Mouse (Mus musculus): ENCODE data around the gene Cdh16. TPM values are rescaled to one million over a fixed set of nuclear protein-coding genes. Genes with fewer than 3 reads are reported as not detected.

The Cdh16 gene
- 0.04 TPM in 1 of 2 replicates, not detected in the other for polyA plus RNA-seq (2012; rRNA removed)

DNA sequence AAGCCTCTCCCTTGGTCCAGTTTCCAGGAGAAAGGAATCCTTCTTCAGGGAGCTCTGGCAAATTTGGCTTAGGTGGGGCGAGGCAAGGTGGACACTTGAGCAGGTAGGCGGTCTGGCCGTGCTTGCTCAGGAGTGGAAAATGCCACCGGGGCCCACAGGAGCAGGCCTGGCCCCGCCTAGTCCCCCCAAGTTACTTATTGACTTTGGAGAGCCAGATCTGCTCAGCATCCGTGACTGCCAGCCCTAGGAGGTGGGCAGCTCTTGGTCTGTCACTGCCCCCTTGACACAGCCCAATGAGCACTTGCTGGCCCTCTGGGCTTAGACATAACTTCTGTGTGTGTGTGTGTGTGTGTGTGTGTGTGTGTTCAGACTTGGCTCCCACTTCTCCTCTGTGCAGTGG is at the start of gene Cdh16:
Gene Cdh16 (minus strand): TSS at position 236 of the 400 bp plus-strand sequence.

DNA sequence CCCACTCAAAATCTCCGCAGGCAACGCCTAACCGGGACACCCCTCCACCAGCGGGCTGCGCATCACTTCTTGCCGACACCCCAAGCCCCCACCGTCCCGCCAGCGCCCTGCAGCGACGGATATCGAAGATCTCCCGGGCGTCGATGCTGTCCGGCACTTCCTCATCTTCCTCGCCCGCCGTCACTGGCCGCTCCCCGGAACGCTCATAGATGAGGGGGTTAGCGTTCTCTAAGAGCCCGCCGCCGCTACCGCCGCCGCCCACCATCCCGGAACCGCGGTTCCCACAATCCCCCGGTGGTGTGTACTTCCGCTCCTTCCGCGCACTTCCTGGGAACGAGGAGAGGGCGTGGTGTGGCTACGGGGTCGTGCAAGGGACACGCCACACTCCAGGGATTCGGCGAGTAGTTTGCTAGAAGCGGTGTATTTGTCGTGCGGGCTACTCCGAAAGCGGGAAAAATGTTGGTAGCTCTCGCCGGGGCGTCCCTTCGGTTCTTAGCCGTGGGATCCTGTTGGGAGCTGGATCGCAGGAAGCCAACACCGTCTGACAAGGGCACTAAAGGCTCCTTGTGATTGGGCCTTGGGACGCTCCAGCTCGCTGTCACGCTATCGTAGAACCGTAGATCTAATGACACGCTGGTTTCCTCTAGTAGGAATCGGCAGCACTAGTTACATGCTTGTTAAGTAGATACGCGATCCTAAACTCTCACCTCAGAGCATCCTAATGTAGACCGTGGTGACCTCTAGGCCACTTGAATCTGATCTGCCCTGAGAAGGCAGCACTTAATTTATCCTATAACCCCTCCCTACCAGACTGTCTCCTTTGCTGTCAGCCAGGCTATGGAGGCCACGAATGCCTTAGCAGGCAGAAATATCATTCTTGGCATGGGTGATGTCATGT is 17.5 kb upstream of the Cdh16 start, which contains the start of gene Ciao2b:
Gene Ciao2b (minus strand): TSS at position 540 of the 898 bp plus-strand sequence.

DNA sequence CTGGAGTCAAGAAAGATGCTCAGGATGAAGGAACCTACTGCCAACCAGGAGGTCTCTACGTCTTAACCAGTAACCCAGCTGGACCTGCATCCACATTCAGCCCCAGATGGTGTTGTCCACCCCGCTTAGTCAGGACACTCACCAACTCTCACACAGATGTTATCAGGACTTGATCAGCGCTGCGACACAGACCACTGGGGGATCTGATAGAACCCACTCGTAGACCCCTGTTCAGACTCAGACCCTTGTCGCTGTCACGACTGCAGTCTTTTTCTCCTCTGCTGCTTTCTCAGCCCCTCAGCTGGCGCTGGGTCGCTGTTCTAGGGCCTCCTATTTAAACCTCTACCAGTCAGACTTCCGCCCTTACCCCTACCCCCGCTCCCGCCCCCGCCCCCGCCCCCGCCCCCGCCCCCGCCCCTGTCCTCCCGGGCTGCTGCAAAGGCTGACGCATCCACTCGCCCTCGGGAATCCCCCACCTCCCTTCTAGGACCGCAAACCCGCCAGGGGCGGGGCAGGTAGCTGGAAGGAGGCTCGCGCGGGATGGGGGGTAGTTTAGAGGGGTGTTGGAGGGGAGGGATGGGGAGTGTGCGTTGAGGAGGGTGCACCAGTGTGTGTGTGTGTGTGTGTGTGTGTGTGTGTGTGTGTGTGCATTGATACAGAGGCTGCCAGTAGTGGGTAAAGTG is 6.9 kb upstream of the Cdh16 start, which contains the start of gene Rrad:
Gene Rrad (minus strand): TSS at position 347 of the 683 bp plus-strand sequence.

DNA sequence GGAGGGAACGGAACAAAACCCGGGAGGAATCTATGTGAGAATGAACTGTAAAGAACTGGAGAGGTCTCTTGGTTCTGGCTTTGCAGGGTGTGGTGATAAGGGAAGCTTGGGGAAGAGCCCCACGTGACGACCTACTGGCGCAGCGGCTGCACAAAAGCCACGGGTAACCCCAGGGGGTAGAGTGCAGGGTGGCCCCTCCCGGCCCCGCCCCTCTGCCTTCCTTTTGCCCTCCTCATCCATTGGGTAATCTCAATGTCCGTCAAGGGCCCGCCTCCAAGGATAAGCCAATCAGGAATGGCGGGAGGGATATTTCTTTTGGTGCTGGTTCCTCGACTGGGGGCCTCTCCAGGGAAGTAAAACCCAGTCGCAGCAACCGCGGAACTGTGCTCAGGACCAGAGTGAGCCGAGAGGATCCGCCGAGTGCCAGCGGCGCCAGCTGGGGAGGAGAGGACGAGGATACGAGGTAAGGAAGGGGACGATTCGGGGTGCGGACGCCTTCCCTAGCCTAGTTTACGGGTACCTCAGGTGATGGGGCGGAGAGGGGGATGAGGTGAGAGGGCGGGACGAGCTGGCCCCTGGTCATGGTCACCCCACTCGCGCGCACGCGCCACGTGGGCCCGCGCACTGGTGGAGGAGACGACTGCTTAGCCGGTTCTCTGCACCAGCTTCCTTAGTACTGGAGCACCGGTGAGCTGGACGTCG is 32.9 kb downstream of the Cdh16 start, which contains the start of gene Pdp2:
Gene Pdp2 (plus strand): TSS at position 319 of the 702 bp plus-strand sequence.

Other genes with a start within 250 kb of the Cdh16 start
- gene Cmtm4, start 228.6 kb downstream of the Cdh16 start, polyA plus RNA-seq (2012; rRNA removed): 14.2 and 14.5 TPM in 2 replicates
- gene Dync1li2, start 181.3 kb downstream of the Cdh16 start, polyA plus RNA-seq (2012; rRNA removed): 3.2 and 4.5 TPM in 2 replicates
- gene Terb1, start 114.5 kb downstream of the Cdh16 start, polyA plus RNA-seq (2012; rRNA removed): 0.04 and 0.13 TPM in 2 replicates
- gene Nae1, start 89.8 kb downstream of the Cdh16 start, polyA plus RNA-seq (2012; rRNA removed): 0.77 and 0.78 TPM in 2 replicates
- gene Car7, start 89.7 kb downstream of the Cdh16 start, polyA plus RNA-seq (2012; rRNA removed): 2.8 and 3.1 TPM in 2 replicates
- 1.0 and 1.1 TPM in 2 replicates for gene Pdp2, start 32.9 kb downstream of the Cdh16 start, polyA plus RNA-seq (2012; rRNA removed)
- gene Rrad, start 6.9 kb upstream of the Cdh16 start, polyA plus RNA-seq (2012; rRNA removed): 6.5 and 13.8 TPM in 2 replicates
- 27.4 and 32.5 TPM in 2 replicates for gene Ciao2b, start 17.6 kb upstream of the Cdh16 start, polyA plus RNA-seq (2012; rRNA removed)
- gene Ces2a, start 109.6 kb upstream of the Cdh16 start, polyA plus RNA-seq (2012; rRNA removed): 7.3 and 13.3 TPM in 2 replicates
- 4.8 and 6.6 TPM in 2 replicates for gene Ces2b, start 207.2 kb upstream of the Cdh16 start, polyA plus RNA-seq (2012; rRNA removed)
- gene Ces2c, start 222.7 kb upstream of the Cdh16 start, polyA plus RNA-seq (2012; rRNA removed): 100 and 139 TPM in 2 replicates

All from stomach, adult 2 months (tissue).